Mouse (Mus musculus) adrenal gland, postnatal 4 days (tissue): ENCODE measurements at regions not wholly inside any gene's neighbourhood (a gene's known extent, or its start where the extent isn't known, plus 50 kb on each side); places are given as distances from the start of the nearest gene placed in this dataset.
"Not testable (repeated sequence)": the region's sequence is repeated elsewhere in the genome, so short reads cannot be mapped to it uniquely, and the experiment has no call there.

Experiments used
- DNase-seq, 2 experiments: peaks; one replicate each; pipeline ENCODE4 v3.0.0; 2021 to 2022; ENCODE audit warnings: low spot score in 2 of 2, mixed read lengths in 2 of 2

- DNase-seq = no peak
These were observed 409.0 kb upstream of the St6gal2 start for GRCm38 (mm10) chr17:55036142-55036541.

DNA sequence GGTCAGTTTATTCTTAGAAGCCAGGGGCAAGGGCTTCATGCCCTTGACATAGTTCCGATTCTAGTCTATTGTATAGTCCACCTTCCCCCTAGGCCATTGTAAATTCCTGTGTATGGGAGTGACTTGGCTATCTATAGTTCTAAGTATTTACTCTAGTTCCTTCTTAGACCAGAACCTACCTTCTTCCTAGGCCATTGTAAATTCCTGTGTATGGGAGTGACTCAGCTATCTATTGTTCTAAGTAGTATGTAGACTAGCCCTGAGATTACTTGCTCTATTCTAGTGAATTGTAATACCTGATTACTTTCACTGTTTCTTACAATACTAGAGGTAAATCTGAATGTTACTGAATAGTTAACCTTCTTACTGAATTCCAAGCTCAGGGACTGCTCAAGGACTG, 405.0 kb upstream of the St6gal2 start:
- not testable (repeated sequence) for DNase-seq

GRCm38 (mm10) chr17:55068420-55068819, 376.8 kb upstream of the St6gal2 start:
- DNase-seq = no peak

DNA sequence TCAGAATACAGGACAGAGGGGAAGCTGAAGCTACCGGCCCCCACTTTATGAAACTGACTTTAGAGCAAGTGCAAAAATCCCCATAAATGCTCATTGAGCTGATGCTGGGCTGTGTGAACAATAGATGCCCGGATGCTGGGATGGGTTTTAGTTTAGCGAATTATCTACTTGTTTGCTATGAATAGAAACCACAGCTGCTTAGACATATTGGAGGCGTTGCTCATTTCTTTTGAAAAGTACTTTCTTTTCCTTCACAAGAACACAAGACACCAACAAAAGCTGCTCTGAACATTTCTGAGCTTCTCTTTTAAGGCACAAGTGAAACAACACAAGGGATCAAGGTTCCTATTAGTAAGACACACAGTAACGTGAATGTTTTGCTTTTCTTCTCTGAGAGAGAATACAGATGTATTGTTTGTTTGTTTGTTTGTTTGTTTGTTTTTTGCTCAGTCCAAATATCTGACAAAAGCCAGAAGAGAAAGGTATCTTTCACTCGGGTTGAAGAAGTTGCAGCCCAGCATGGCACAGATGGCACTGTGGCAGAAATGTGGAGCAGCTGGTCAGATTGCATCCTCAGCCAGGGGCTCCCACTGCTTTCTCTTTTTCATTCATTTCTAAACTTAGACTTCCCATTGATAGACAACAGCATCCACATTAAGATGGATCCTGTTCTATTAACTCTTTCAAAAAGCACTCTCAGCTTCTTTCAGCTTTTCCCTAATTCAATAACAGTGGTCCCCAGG, 361.7 kb upstream of the St6gal2 start:
- no peak for DNase-seq

GRCm38 (mm10) chr17:55090661-55091252, 354.4 kb upstream of the St6gal2 start:
- DNase-seq = no peak

DNA sequence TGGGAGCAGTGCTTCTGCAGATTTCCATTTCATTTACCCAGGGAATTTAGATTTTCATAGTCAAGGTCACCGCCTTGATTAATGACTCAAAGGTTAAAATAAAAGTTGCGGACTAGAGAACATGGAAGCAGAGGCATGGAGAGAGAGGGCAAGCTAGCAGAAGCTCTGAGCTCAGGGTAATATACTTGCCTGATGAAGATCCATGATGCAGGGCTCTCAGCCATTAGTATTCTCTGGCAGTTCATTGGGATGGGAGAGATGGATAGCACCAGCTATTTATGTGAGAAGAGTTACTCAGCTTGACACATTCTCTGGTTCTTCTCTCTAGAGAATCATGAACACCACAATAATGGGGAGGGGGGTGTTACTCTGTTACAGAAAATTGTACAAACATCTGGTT, 341.7 kb upstream of the St6gal2 start:
- no peak for DNase-seq

GRCm38 (mm10) chr17:55124846-55125245, 320.3 kb upstream of the St6gal2 start:
- peak in 1 of 2 experiments; percentile 18 for DNase-seq

DNA sequence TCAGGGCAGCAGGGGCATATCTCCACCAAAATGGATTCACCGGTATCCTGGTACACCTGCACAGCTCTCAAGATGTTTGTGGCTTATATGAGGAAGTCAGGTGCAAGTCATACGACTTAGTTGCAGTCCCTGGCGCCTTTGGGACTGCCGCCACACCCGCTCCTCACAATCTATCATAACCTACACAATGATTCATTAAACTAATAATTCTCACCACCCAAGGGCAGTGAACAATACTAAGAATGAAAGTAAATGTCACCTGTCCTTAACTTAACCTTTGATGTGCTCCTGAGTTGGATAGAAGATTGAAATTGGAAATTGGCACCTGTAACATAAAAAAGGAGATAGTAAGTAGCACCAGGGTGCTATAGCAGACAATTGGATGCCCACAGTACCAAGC, 315.1 kb upstream of the St6gal2 start:
- not testable (repeated sequence) for DNase-seq
